Mouse (Mus musculus) ES-E14 (cell line): ENCODE results near the gene Nhs. TPM values are rescaled to one million over a fixed set of nuclear protein-coding genes. Genes with fewer than 3 reads are reported as not detected.

Source experiments
- DNase-seq: peaks from one replicate; pipeline ENCODE4 v3.0.0-alpha.2; 2013; ENCODE audit warnings: low read depth, low spot score
- H3K27ac ChIP-seq: 2 replicates; pipeline ENCODE4 v1.5.1; 2012; ENCODE audit warnings: low read depth, mild to moderate bottlenecking, low read length, moderate library complexity, mixed read lengths; ENCODE audit not compliant: poor library complexity, insufficient read depth, severe bottlenecking
- H3K36me3 ChIP-seq: 2 replicates; pipeline ENCODE4 v1.6.1; 2012; ENCODE audit warnings: mild to moderate bottlenecking, low read length, moderate library complexity, mixed read lengths; ENCODE audit not compliant: control insufficient read depth, poor library complexity, insufficient read depth, severe bottlenecking
- H3K4me1 ChIP-seq, 2 experiments: fragments of 150-350 bp in 1 of 2; sonication (generic) in 1 of 2; 2 replicates each; pipeline ENCODE4 v1.6.1; 2012; ENCODE audit warnings: low read length in 2 of 2, mild to moderate bottlenecking in 1 of 2, mixed read lengths in 1 of 2; ENCODE audit not compliant: control insufficient read depth in 2 of 2, insufficient read depth in 2 of 2, poor library complexity in 1 of 2
- H3K4me3 ChIP-seq, 2 experiments: fragments of 150-350 bp in 1 of 2; sonication (generic) in 1 of 2; 2 replicates each; pipeline ENCODE4 v1.5.1; 2012; ENCODE audit warnings: low read length in 2 of 2, low read depth in 1 of 2, mild to moderate bottlenecking in 1 of 2, mixed read lengths in 1 of 2; ENCODE audit not compliant: insufficient read depth in 1 of 2, poor library complexity in 1 of 2, severe bottlenecking in 1 of 2
- H3K9ac ChIP-seq: 2 replicates; pipeline ENCODE4 v1.6.1; 2012; ENCODE audit warnings: low read depth, mild to moderate bottlenecking, low read length, mixed read lengths; ENCODE audit not compliant: poor library complexity, insufficient read depth, severe bottlenecking
- H3K9me3 ChIP-seq: fragments of 150-350 bp; sonication (generic); 2 replicates; pipeline ENCODE4 v1.6.1; 2012; ENCODE audit warnings: low read depth, mild to moderate bottlenecking, low read length; ENCODE audit not compliant: control insufficient read depth, insufficient read depth
- CHD2 ChIP-seq: IDR thresholded peaks from 2 replicates; pipeline ENCODE4 v1.6.1; 2014; ENCODE audit warnings: mild to moderate bottlenecking, low read depth, low read length, inconsistent platforms
- HCFC1 ChIP-seq: IDR thresholded peaks from 2 replicates; pipeline ENCODE4 v1.6.1; 2012; ENCODE audit warnings: low read length, inconsistent platforms, borderline replicate concordance; ENCODE audit not compliant: insufficient read depth
- MAFK ChIP-seq: IDR thresholded peaks from 2 replicates; pipeline ENCODE4 v1.6.1; 2014; ENCODE audit warnings: mild to moderate bottlenecking, low read depth, low read length, inconsistent platforms; ENCODE audit not compliant: insufficient read depth
- ZC3H11A ChIP-seq: IDR thresholded peaks from 2 replicates; pipeline ENCODE4 v1.6.1; 2012; ENCODE audit warnings: low read depth, mild to moderate bottlenecking, inconsistent platforms, low read length, borderline replicate concordance
- ZNF384 ChIP-seq: IDR thresholded peaks from 2 replicates; pipeline ENCODE4 v1.6.1; 2012; ENCODE audit warnings: low read depth, low read length, inconsistent platforms
- in situ Hi-C, 2 experiments: fragments of 600-800 bp; cut with MboI; formaldehyde crosslinking; loops; one replicate each; pipeline ENCODE4 v1.15.1; 2025; ENCODE audit warnings: low sequenced_read_pairs in 2 of 2, inconsistent platforms in 1 of 2; ENCODE audit not compliant: unreplicated experiment in 2 of 2
- total RNA-seq: library from RNA; depleted of rRNA; stranded (reverse); fragments of 300-350 nt; gene quantifications from 2 replicates; pipeline ENCODE4 v1.2.3, GENCODE M21; 2012; rRNA removed

Nhs gene
- 3.2 and 4.7 TPM in 2 replicates for total RNA-seq

DNA sequence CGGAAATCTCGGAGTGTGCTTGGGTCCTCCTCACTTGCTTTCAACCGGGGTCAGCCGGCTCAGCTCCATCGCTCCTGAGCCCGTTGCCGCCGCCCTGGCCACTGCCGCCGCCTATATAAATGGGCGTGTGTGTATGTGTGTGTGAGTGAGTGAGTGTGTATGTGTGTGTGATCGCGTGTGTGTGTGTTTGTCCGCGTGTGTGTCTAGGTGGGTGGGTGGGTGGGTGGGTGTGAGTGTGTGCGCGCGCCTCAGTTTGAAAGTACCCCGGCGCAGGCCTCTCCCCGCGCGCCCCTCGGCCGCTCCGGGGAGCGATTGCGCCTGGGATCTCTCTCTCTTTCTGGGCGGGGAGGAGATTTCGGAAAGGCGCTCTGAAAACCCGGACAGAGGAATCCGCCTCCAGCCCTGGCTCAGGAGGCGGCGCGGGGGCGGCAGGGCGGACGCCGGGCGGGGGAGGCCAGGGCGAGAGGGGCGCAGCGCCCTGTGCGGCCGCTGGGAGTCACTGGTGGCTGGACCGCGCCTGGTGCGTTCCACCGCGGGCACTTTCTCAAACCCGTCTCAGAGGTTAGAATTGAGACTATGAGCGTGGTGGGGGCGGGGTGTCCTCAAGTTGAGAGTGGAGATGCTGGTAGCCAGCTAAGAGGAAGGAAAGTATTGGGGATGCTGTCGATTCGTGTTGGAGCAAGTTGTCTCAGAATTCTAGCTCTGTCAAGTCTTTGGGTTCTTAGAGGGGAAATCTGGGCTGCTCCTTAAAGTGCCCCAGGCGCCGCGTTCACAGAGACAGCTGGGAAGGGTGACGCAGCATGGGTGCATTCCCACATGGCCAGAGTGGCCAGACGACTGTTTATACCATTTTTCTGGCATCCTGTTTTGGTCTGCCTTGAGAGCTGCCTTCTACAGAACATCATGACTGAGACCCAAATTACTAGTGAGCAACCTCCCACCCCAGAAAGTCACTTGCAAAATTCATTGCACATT is at the start of gene Nhs:
Gene Nhs, minus strand, starts transcription at position 94 of the 975 bp plus-strand sequence.
- H3K4me3 ChIP-seq, result peak within 1 kb of the TSS; percentile 61 to 71
- in situ Hi-C loops, result loop anchor here in 1 of 2 experiments (10.0 kb wide), 1 partner anchor 135 kb away; no protein-coding TSS in a partner anchor
- H3K9me3 ChIP-seq, result no peaks in the 10 kb centered on the region
- TF ChIP-seq ZC3H11A (no peak), MAFK (no peak), CHD2 (no peak), ZNF384 (no peak), HCFC1 (no peak)
- H3K9ac ChIP-seq, result peak within 1 kb of the TSS; percentile 40
- peak; percentile 21 for DNase-seq
- no peaks in the 10 kb centered on the region for H3K4me1 ChIP-seq
- H3K27ac ChIP-seq, result no peak within 1 kb of the TSS
- H3K36me3 ChIP-seq, result no peaks in the 10 kb centered on the region

DNA sequence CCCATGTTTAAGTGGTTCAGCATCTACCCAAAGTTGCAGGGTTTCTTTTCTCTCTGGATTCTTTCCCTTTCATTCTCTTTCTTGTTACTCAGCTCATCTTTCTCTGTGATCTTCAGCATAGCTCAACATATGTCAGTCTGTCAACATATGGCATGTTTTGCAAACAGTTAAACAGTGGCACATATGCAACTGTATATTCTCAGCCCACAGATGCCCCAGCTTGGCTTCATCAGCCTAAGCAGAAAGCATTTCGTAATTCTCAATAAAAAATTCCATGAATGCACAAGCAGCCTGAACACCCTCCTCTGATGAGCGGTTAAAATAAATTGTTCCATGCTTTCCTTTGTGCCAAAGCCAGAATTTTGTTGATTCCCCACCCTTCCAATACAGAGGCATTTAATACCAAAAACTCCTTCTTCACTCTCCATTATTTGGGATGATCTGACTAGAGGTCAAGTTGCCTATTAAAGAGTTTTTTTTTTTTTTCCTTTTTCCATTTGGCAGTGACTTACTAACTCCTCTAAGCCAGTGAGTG is 46.9 kb upstream of the Nhs start:
- Histone ChIP-seq H3K27ac (no peak overlapping the region), H3K9ac (no peak overlapping the region), H3K4me1 (no peaks in the 10 kb centered on the region), H3K4me3 (no peak overlapping the region), H3K36me3 (no peaks in the 10 kb centered on the region), H3K9me3 (no peaks in the 10 kb centered on the region)
- TF ChIP-seq HCFC1 (no peak), ZNF384 (no peak), MAFK (no peak), ZC3H11A (no peak), CHD2 (no peak)
- DNase-seq, result no peak
- in situ Hi-C loops, result no loop called here

DNA sequence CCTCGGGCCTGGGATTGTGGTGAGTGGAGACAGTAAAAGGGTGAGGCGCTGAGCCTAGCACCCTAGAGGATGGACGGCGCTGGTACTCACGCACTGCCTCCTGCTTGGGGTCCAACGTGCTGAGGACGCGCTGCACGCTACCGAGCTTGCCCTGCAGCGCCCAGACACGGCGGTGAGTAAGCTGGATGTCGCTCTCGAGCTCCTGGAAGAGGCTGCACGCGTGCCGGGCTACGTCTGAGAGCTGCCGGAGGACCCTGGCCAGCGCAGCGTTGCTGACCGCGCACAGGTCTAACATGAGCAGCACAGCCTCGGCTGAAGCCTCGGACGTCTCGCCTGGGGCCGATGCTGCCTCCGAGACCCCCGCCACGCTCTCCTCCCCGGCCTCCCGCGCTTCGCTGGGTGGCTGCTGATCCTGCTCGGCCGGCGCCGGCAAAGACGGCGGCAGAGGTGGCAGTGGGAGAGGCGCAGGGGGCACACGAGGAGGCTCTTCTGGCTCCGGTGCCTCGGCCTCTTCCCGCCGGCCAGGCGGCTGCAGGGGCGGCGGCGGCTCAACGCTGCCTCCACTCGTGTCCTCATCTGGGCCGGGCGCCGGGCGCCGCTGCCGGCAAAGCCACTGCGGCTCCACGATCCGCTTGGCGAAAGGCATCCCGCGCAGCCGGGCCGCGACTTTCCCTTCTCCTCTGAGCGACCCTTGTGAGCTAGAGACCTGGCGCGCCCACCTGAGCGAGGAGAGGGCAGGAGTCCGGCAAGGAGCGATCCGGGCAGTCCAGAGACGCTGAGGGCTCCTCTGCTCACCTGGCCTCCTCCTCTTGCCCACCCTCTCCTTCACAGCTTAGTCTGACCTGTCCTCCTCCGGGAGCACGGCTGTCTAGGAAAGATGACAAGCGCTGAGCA is 540 bp downstream of the Nhs start:
- no peaks in the 10 kb centered on the region for H3K36me3 ChIP-seq
- peak overlapping the region; percentile 40 for H3K9ac ChIP-seq
- no peak overlapping the region for H3K27ac ChIP-seq
- H3K4me3 ChIP-seq, result peak overlapping the region; percentile 61 to 70
- DNase-seq, result no peak
- in situ Hi-C loops, result no loop called here
- H3K9me3 ChIP-seq, result no peaks in the 10 kb centered on the region
- H3K4me1 ChIP-seq, result no peaks in the 10 kb centered on the region
- no peak for TF ChIP-seq MAFK
- TF ChIP-seq HCFC1, result no peak
- no peak for TF ChIP-seq ZC3H11A
- TF ChIP-seq ZNF384, result no peak

DNA sequence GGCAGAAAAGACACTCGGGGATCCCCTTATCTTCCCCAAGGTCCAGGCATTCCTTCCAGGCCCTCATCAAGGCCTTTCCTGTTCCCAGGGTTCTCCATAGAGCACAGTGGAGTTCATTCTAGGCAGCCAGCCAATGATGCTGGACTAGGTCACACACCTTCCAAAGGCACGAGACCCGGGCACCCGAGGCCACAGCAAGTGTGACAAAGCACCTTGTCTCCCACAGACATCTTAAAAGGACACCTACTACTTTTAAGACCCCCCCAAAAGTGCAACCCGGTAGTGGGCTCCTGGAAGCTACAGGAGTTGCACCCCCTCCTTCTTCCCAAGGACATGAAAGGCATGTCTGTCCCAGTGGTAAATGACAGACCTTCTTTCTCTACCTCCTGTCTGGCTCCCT is 1.4 kb downstream of the Nhs start:
- Histone ChIP-seq H3K4me1 (no peaks in the 10 kb centered on the region), H3K27ac (no peak overlapping the region), H3K36me3 (no peaks in the 10 kb centered on the region), H3K9ac (no peak overlapping the region), H3K4me3 (no peak overlapping the region; a peak in 1 of 4 replicates), H3K9me3 (no peaks in the 10 kb centered on the region)
- TF ChIP-seq CHD2 (no peak), MAFK (no peak), ZNF384 (no peak), HCFC1 (no peak), ZC3H11A (no peak)
- in situ Hi-C loops, result no loop called here
- no peak for DNase-seq
